Mouse (Mus musculus) forebrain, embryonic 15.5 days (tissue): ENCODE measurements around the gene Lpar5. TPM values are rescaled to one million over a fixed set of nuclear protein-coding genes. Genes with fewer than 3 reads are reported as not detected.

ENCODE experiments used
- ATAC-seq: fragments of 200-750 bp; cut with Nextera tagmentation; replicated peaks from 2 replicates; pipeline ENCODE4 v1.8.0; 2017; ENCODE audit warnings: mild to moderate bottlenecking, moderate TSS enrichment, moderate library complexity
- H3K27ac ChIP-seq: fragments of 300-500 bp; sonication (generic); replicated peaks from 2 replicates; pipeline ENCODE4 v1.5.1; 2015; ENCODE audit warnings: mild to moderate bottlenecking, inconsistent platforms
- H3K27me3 ChIP-seq: fragments of 300-500 bp; sonication (generic); 2 replicates; pipeline ENCODE4 v1.6.1; 2015; ENCODE audit warnings: inconsistent platforms
- H3K36me3 ChIP-seq: fragments of 300-500 bp; sonication (generic); 2 replicates; pipeline ENCODE4 v1.6.1; 2015; ENCODE audit warnings: mild to moderate bottlenecking, inconsistent platforms
- H3K4me1 ChIP-seq: fragments of 300-500 bp; sonication (generic); 2 replicates; pipeline ENCODE4 v1.6.1; 2015; ENCODE audit warnings: inconsistent platforms
- H3K4me2 ChIP-seq: fragments of 300-500 bp; sonication (generic); replicated peaks from 2 replicates; pipeline ENCODE4 v1.6.1; 2015; ENCODE audit warnings: mild to moderate bottlenecking, inconsistent platforms
- H3K4me3 ChIP-seq: fragments of 300-500 bp; sonication (generic); 2 replicates; pipeline ENCODE4 v1.5.1; 2015; ENCODE audit warnings: mild to moderate bottlenecking, inconsistent platforms
- H3K9ac ChIP-seq: fragments of 300-500 bp; sonication (generic); replicated peaks from 2 replicates; pipeline ENCODE4 v1.6.1; 2015; ENCODE audit warnings: mild to moderate bottlenecking, inconsistent platforms
- H3K9me3 ChIP-seq: fragments of 300-500 bp; sonication (generic); 2 replicates; pipeline ENCODE4 v1.6.1; 2016; ENCODE audit warnings: inconsistent platforms
- WGBS: fragments of 180-500 bp; shearing (Covaris S2); methylation state at CpG from one replicate; pipeline ENCODE4 v1.1.7; 2015; ENCODE audit warnings: mixed read lengths; 5-methylcytosine and 5-hydroxymethylcytosine counted together
- polyA plus RNA-seq: library from polyadenylated mRNA; unstranded; fragments of >200 nt; fragmentation: Nextera tagmentation; extraction: Ambion mirVana; gene quantifications from 2 replicates; pipeline ENCODE4 v1.2.1, GENCODE M21; 2015

Gene Lpar5
- polyA plus RNA-seq, 1 experiment from 2014 or later = 0.71 TPM

GRCm38 (mm10) chr6:125088561-125089321 is 21.0 kb downstream of the Lpar5 start:
- ATAC-seq = peak; percentile 84
- peak overlapping the region; percentile 45 for H3K4me2 ChIP-seq
- H3K36me3 ChIP-seq = no peaks in the 10 kb centered on the region
- peak overlapping the region; percentile 30; the same call in 1 of the 2 replicates for H3K9ac ChIP-seq
- no peaks in the 10 kb centered on the region for H3K9me3 ChIP-seq
- WGBS = 2% methylated on average over 19 of the region's 20 CpGs
- no peaks in the 10 kb centered on the region for H3K27me3 ChIP-seq
- no peak overlapping the region for H3K4me3 ChIP-seq
- peak overlapping the region; percentile 94 for H3K27ac ChIP-seq
- peaks cover 25% of the 10 kb centered on the region for H3K4me1 ChIP-seq

- no peaks in the 10 kb centered on the region for H3K36me3 ChIP-seq
- peak overlapping the region; percentile 45 for H3K4me2 ChIP-seq
- no peaks in the 10 kb centered on the region for H3K9me3 ChIP-seq
- under 1% methylated on average over 15 of the region's 15 CpGs for WGBS
- no peaks in the 10 kb centered on the region for H3K27me3 ChIP-seq
- H3K4me3 ChIP-seq = peak overlapping the region; percentile 18
- H3K9ac ChIP-seq = peak overlapping the region; percentile 17
- peak; percentile 78 for ATAC-seq
- H3K4me1 ChIP-seq = peaks cover 25% of the 10 kb centered on the region
- H3K27ac ChIP-seq = peak overlapping the region; percentile 94
Observed at GRCm38 (mm10) chr6:125089521-125090321, 22.0 kb downstream of the Lpar5 start.

- Histone ChIP-seq H3K27me3 (no peaks in the 10 kb centered on the region), H3K9me3 (no peaks in the 10 kb centered on the region), H3K4me3 (peak overlapping the region; percentile 4; the same call in 1 of the 2 replicates), H3K4me1 (peaks cover 27% of the 10 kb centered on the region), H3K36me3 (no peaks in the 10 kb centered on the region), H3K4me2 (peak overlapping the region; percentile 45), H3K27ac (peak overlapping the region; percentile 94), H3K9ac (peak overlapping the region; percentile 17; the same call in 1 of the 2 replicates)
- ATAC-seq = peak; percentile 0; the same call in 1 of the 2 replicates
- WGBS = 46% methylated on average over 10 of the region's 10 CpGs
Observed at GRCm38 (mm10) chr6:125090341-125091085, 22.8 kb downstream of the Lpar5 start.

GRCm38 (mm10) chr6:125092372-125092771 is 24.7 kb downstream of the Lpar5 start:
- Histone ChIP-seq H3K4me3 (no peak overlapping the region), H3K27me3 (no peaks in the 10 kb centered on the region), H3K4me2 (no peak overlapping the region), H3K9ac (no peak overlapping the region), H3K4me1 (peaks cover 30% of the 10 kb centered on the region), H3K27ac (no peak overlapping the region), H3K36me3 (no peaks in the 10 kb centered on the region), H3K9me3 (no peaks in the 10 kb centered on the region)
- 94% methylated on average over 5 of the region's 5 CpGs for WGBS
- ATAC-seq = no peak

GRCm38 (mm10) chr6:125094843-125095242 is 27.1 kb downstream of the Lpar5 start:
- no peaks in the 10 kb centered on the region for H3K9me3 ChIP-seq
- no peak overlapping the region for H3K9ac ChIP-seq
- no peaks in the 10 kb centered on the region for H3K27me3 ChIP-seq
- peak overlapping the region; percentile 94 for H3K27ac ChIP-seq
- ATAC-seq = no peak
- no peak overlapping the region for H3K4me3 ChIP-seq
- H3K36me3 ChIP-seq = peaks cover 9% of the 10 kb centered on the region; the same call in 1 of the 2 replicates
- 53% methylated on average over 3 of the region's 3 CpGs for WGBS
- H3K4me2 ChIP-seq = no peak overlapping the region
- H3K4me1 ChIP-seq = peaks cover 40% of the 10 kb centered on the region

GRCm38 (mm10) chr6:125095391-125096278 is 27.9 kb downstream of the Lpar5 start, which contains the start of gene Chd4:
Gene Chd4 (plus strand): TSS chr6:125095981.
- peak; percentile 75 for ATAC-seq
- no peaks in the 10 kb centered on the region for H3K27me3 ChIP-seq
- peaks cover 16% of the 10 kb centered on the region for H3K36me3 ChIP-seq
- H3K4me3 ChIP-seq = peak within 1 kb of the TSS; percentile 82
- peak within 1 kb of the TSS; percentile 94 for H3K27ac ChIP-seq
- WGBS = 1% methylated on average over 41 of the region's 45 CpGs
- H3K9ac ChIP-seq = peak within 1 kb of the TSS; percentile 84
- peak within 1 kb of the TSS; percentile 74 for H3K4me2 ChIP-seq
- H3K4me1 ChIP-seq = peaks cover 41% of the 10 kb centered on the region
- H3K9me3 ChIP-seq = no peaks in the 10 kb centered on the region

DNA sequence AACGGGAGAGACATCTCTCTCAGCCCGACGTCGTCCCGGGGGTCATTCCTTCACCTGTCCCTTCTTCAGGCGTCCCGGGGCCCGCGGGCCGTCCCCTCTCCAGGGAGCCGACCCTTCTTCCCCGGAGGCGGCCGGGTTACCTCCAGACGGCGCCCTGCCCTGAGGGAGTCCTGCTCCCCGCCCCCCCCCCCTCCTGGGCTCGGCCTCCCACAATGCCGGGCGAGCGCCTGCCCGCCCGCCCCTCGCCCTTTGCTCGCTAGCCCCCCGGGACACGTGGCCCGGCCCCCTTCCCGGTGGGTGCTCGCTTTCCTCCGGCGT is 28.5 kb downstream of the Lpar5 start:
- no peak for ATAC-seq

DNA sequence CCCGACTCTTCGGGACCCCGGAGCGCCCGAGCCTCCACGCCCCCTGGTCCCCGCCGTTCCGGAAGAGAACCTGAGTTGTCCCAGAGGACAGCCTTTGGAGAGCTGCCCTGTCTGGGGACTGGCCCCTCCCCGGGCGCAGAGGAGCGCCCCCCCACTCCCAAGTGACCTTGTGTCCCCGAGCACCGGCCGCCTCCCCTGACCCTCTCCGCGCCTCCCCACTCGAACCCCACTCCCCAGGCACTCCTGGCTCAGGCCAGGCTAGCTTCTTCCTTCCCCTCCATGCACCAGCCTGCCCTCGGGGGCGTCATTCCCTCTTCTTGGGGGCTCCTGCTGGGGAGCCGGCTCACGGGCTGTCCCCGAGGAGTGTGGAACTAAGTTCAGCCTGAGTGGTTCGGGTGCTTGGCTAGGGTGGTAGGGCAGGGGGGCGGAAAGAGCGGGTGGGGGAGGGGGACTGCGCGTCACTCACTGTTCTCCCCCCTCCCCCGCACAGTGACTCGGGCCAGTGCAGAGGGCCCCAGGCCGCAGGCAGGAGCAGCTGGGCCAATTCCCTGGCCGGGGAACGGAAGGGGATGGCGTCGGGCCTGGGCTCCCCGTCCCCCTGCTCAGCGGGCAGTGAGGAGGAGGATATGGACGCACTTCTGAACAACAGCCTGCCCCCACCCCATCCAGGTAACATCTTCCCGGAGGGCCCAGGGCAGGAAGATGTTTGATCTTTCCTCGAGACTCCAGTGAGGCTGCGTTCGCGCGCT is 29.1 kb downstream of the Lpar5 start:
- Histone ChIP-seq H3K9me3 (no peaks in the 10 kb centered on the region), H3K4me1 (peaks cover 39% of the 10 kb centered on the region), H3K36me3 (peaks cover 27% of the 10 kb centered on the region), H3K4me3 (peak overlapping the region; percentile 82), H3K27ac (peak overlapping the region; percentile 94), H3K4me2 (peak overlapping the region; percentile 74), H3K9ac (peak overlapping the region; percentile 84), H3K27me3 (no peaks in the 10 kb centered on the region)
- ATAC-seq = peak; percentile 42
- under 1% methylated on average over 41 of the region's 44 CpGs for WGBS

More for the DNA sequence above, 28.5 kb downstream of the Lpar5 start:
- H3K4me2 ChIP-seq = peak overlapping the region; percentile 74
- peak overlapping the region; percentile 84 for H3K9ac ChIP-seq
- H3K36me3 ChIP-seq = peaks cover 22% of the 10 kb centered on the region
- H3K27me3 ChIP-seq = no peaks in the 10 kb centered on the region
- H3K27ac ChIP-seq = peak overlapping the region; percentile 94
- WGBS = 0% methylated on average over 21 of the region's 32 CpGs
- H3K9me3 ChIP-seq = no peaks in the 10 kb centered on the region
- H3K4me1 ChIP-seq = peaks cover 39% of the 10 kb centered on the region
- peak overlapping the region; percentile 82 for H3K4me3 ChIP-seq

DNA sequence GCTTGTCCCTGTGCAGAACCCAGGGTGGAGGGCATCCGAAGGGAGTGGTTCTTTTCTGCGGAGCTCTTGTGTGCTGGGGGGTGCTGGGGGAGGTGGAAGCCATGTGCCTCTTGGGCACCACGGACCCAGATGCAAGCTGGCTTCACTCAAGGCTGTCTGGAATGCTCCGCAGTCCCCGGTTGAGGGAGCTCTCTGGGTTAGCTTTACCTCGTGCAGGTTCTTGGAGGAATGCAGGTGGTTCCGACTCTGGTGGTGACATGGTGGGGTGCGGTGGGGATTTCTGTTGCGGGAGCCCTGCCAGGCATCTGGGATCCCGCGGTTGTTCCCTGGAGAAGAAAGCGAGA is 29.6 kb downstream of the Lpar5 start:
- Histone ChIP-seq H3K9ac (peak overlapping the region; percentile 84), H3K4me1 (peaks cover 39% of the 10 kb centered on the region), H3K27me3 (no peaks in the 10 kb centered on the region), H3K9me3 (no peaks in the 10 kb centered on the region), H3K36me3 (peaks cover 32% of the 10 kb centered on the region), H3K4me2 (peak overlapping the region; percentile 74), H3K27ac (peak overlapping the region; percentile 94), H3K4me3 (peak overlapping the region; percentile 82)
- ATAC-seq = peak; percentile 5
- 0% methylated on average over 12 of the region's 12 CpGs for WGBS

- Histone ChIP-seq H3K4me1 (peaks cover 39% of the 10 kb centered on the region), H3K4me2 (peak overlapping the region; percentile 74), H3K27me3 (no peaks in the 10 kb centered on the region), H3K4me3 (peak overlapping the region; percentile 82), H3K9ac (peak overlapping the region; percentile 84), H3K9me3 (no peaks in the 10 kb centered on the region), H3K27ac (peak overlapping the region; percentile 94), H3K36me3 (peaks cover 39% of the 10 kb centered on the region)
- 57% methylated on average over 8 of the region's 8 CpGs for WGBS
- no peak for ATAC-seq
Observed at GRCm38 (mm10) chr6:125097951-125098350, 30.2 kb downstream of the Lpar5 start.
